Mouse (Mus musculus) heart, adult 11 months (tissue): ENCODE measurements around the gene Ryr2.
A peak's percentile ranks its signal among the peaks of the same experiment; 100 is the strongest.

Source experiments
- DNase-seq: peaks from one replicate; pipeline ENCODE4 v3.0.0; 2022

Ryr2 gene

DNA sequence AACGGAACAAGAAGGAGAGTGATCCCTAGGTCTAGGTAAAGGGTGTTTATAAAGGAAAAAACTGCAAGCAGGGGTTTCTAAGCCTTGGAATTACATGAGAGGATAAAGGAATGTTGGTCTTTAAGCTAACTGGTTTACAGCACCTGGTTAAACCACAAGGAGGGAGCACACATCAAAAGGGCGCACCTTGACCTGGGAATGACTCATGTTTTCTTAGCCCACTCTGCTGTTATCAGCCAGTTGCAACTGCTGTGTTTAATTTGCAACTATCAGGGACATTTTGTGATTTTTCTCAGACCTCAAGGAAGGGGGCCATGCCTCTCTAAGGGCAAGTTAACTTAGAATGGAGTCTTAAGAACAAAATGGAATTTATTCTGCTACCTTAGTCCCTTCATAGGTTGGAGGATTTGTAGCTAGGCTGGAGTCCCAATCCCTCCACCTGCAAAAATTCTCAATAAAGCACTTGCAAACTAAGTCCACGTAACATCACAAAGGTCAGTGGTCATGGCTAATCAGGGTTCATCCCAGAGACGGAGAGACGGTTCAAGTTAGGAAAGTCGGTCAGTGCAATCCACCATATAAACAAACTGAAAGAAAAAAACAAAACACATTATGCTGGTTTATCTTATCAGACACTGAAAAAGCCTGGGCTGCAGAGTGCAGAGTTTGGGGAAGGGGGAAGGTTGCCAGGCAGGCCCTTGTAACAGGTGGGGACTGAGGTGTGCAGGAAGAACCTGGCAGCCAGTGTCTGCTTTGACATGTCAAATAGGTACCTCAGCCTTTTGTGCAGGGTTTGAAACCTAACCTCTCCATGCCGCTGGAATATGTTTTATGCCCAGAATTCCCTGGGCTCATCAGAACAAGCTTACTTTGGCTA lies 574.5 kb downstream of the Ryr2 start:
- peak; percentile 45 for DNase-seq

DNA sequence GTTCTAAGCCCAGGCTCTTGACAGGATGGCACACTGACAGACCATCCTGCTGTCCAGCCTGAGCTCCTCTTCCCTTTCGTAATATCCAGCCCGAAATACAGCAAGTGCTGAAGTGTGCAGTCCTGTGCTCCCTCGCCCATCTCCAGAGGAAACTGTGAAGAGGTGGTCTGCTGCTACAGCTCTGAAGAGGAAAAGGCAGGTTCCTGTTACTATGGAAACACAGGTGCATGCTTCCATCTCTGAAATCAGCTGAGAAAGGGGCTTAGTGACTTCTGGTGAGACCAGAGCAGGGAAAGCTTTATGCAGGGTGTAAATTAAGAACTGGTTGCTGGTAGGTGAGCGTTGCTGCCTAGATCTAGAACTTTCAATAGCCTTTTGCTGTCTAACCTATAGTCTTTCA lies 583.1 kb downstream of the Ryr2 start:
- no peak for DNase-seq

DNA sequence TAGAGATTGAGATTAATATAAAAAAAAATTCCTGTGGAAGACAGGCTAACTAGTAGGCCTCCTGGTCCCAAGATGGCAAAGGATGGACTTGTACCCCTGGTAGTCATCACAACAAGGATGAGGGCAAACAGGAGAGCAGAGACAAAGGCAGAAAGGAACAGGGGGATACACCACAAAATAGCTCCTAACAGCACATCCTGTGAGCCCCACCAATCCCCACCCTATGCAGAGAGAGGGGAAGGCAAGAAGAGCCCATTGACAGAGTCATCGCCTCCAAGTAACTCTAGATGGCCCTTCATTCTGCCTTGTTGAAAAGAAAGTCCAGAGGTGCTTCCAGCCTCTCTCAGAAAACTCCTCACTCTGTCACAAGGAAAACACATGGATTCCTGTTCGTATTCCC lies 586.0 kb downstream of the Ryr2 start:
- DNase-seq = peak; percentile 71

DNA sequence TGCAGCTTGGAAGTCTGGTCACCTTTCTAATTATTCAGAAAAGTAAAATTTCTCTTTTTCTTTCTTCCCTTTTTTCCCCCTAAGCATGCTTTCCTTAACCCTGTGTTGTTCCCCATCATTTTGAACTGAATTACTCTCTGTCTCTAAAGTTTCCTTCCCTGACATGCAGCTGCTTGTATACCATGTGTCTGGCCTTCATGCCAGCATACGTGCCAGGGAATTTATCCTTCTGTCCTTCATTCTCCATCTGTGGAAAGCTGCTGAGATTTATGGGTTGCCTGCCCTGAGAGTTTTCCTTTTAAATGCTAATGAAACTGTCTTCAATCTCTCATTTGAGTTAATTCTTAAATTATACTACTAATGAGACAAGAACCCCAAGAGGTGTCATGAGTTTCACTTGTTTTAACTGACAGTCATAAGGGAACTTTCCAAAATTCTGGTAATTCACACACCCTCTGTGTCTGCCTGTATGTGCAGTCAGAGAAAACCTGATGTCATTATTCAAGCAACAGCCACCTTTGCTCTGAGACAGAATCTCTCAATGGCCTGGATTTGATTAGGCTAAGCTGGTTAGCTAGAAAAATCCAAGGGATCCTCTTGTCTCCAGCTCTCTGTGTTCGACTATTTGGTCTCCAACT lies 595.1 kb downstream of the Ryr2 start:
- no peak for DNase-seq
